Comparison of ENCODE assay signal across 8 mouse cellular contexts in genomic region chr12:17271272-17271671, GRCm38 (mm10). TPM values are rescaled to one million over a fixed set of nuclear protein-coding genes. Genes with fewer than 3 reads are reported as not detected.
DNase-seq lines count a peak whose midpoint lies in the region; ATAC-seq and TF ChIP-seq lines count a peak whose summit lies in the region.

No protein-coding gene starts in this region.

- H3K4me2 ChIP-seq in heart, embryonic 12.5 days: no peak overlapping the region
- no peak overlapping the region for H3K4me2 ChIP-seq in neural tube, embryonic 15.5 days
- no peak overlapping the region for H3K4me2 ChIP-seq in midbrain, embryonic 11.5 days

- H3K36me3 ChIP-seq in heart, adult 2 months (ENCODE audit: control insufficient read depth, insufficient read depth, low read length): peaks cover 10% of the 10 kb centered on the region
- peaks cover 73% of the 10 kb centered on the region for H3K36me3 ChIP-seq in heart, embryonic 12.5 days
- H3K36me3 ChIP-seq in neural tube, embryonic 15.5 days: peaks cover 64% of the 10 kb centered on the region
- H3K36me3 ChIP-seq in midbrain, embryonic 11.5 days (ENCODE audit: control insufficient read depth, insufficient read depth, low read length): peaks cover 29% of the 10 kb centered on the region

- no peaks in the 10 kb centered on the region for H3K27me3 ChIP-seq in heart, adult 2 months (ENCODE audit: control insufficient read depth, insufficient read depth, low read length)
- H3K27me3 ChIP-seq in heart, embryonic 12.5 days (replicated peaks): no peaks in the 10 kb centered on the region
- H3K27me3 ChIP-seq in neural tube, embryonic 15.5 days (replicated peaks): no peaks in the 10 kb centered on the region
- no peaks in the 10 kb centered on the region for H3K27me3 ChIP-seq in midbrain, embryonic 11.5 days (ENCODE audit: control insufficient read depth, insufficient read depth, low read length)

- peak in 1 of 2 experiments; percentile 23 for DNase-seq in heart, adult 2 months
- DNase-seq in urinary bladder, postnatal 25 days (ENCODE audit: low spot score): peak; percentile 15
- DNase-seq in urinary bladder, adult 2 months (ENCODE audit: low spot score): no peak
- DNase-seq in embryo, embryonic 11.5 days (ENCODE audit: low read depth, low spot score): peak; percentile 9
- peak; percentile 28 to 62 for DNase-seq in natural killer cell, adult 2 months (ENCODE audit: low spot score in 2 of 2)
- DNase-seq in midbrain, embryonic 11.5 days (ENCODE audit: low spot score, missing footprints): no peak

- no peak overlapping the region for H3K9ac ChIP-seq in heart, adult 2 months (ENCODE audit: low read depth, low read length)
- H3K9ac ChIP-seq in heart, embryonic 12.5 days: no peak overlapping the region
- H3K9ac ChIP-seq in neural tube, embryonic 15.5 days (replicated peaks): no peak overlapping the region
- no peak overlapping the region for H3K9ac ChIP-seq in midbrain, embryonic 11.5 days (ENCODE audit: low read length)

- TF ChIP-seq CTCF in heart, adult 2 months (IDR thresholded peaks at IDR 0.05): peak; percentile 60

- H3K4me1 ChIP-seq in heart, adult 2 months (ENCODE audit: control insufficient read depth, insufficient read depth, low read length): peaks cover 9% of the 10 kb centered on the region
- H3K4me1 ChIP-seq in heart, embryonic 12.5 days (replicated peaks): peaks cover 27% of the 10 kb centered on the region
- peaks cover 48% of the 10 kb centered on the region for H3K4me1 ChIP-seq in neural tube, embryonic 15.5 days
- H3K4me1 ChIP-seq in midbrain, embryonic 11.5 days (ENCODE audit: control insufficient read depth, insufficient read depth, low read length): peaks cover 10% of the 10 kb centered on the region

- WGBS in heart, adult 2 months: 68% methylated on average over 1 of the region's 1 CpGs
- 74% methylated on average over 1 of the region's 1 CpGs for WGBS in heart, embryonic 12.5 days
- 68% methylated on average over 1 of the region's 1 CpGs for WGBS in neural tube, embryonic 15.5 days
- WGBS in midbrain, embryonic 11.5 days: 93% methylated on average over 1 of the region's 1 CpGs

- TF ChIP-seq EP300 in heart, adult 2 months (IDR thresholded peaks at IDR 0.05; ENCODE audit: insufficient read depth, low read depth, low read length): no peak

- no peak for ATAC-seq in heart, embryonic 12.5 days (ENCODE audit: insufficient number of reproducible peaks, low FRiP score)
- ATAC-seq in neural tube, embryonic 15.5 days (ENCODE audit: low FRiP score): no peak
- no peak for ATAC-seq in midbrain, embryonic 11.5 days (ENCODE audit: low FRiP score)

- no peaks in the 10 kb centered on the region for H3K9me3 ChIP-seq in heart, embryonic 12.5 days (replicated peaks)
- H3K9me3 ChIP-seq in neural tube, embryonic 15.5 days (replicated peaks): no peaks in the 10 kb centered on the region
- H3K9me3 ChIP-seq in midbrain, embryonic 11.5 days (ENCODE audit: control insufficient read depth, low read length): no peaks in the 10 kb centered on the region

- H3K79me2 ChIP-seq in heart, adult 2 months (replicated peaks; ENCODE audit: control insufficient read depth, insufficient read depth, low read length): peaks cover 2% of the 10 kb centered on the region; the same call in 1 of the 2 replicates

- no peak overlapping the region for H3K27ac ChIP-seq in heart, adult 2 months
- no peak overlapping the region for H3K27ac ChIP-seq in heart, embryonic 12.5 days (ENCODE audit: poor library complexity, severe bottlenecking)
- H3K27ac ChIP-seq in neural tube, embryonic 15.5 days (replicated peaks): no peak overlapping the region
- no peak overlapping the region for H3K27ac ChIP-seq in midbrain, embryonic 11.5 days (ENCODE audit: low read depth, low read length)

- no peak overlapping the region for H3K4me3 ChIP-seq in heart, adult 2 months
- H3K4me3 ChIP-seq in heart, embryonic 12.5 days: no peak overlapping the region
- no peak overlapping the region for H3K4me3 ChIP-seq in neural tube, embryonic 15.5 days (replicated peaks)
- no peak overlapping the region for H3K4me3 ChIP-seq in midbrain, embryonic 11.5 days (ENCODE audit: low read depth, low read length)

- intact Hi-C loops in heart, adult 2 months (cut with DNase I): no loop called here

- no peak for TF ChIP-seq POLR2A in heart, adult 2 months (IDR thresholded peaks at IDR 0.05; ENCODE audit: insufficient read depth, low read depth, low read length)

RNA-seq across cellular contexts. Expression of gene Pdia6, which starts 4.9 kb away (rescaled TPM):
- 100 to 1,000 TPM; 106 to 122 TPM for total RNA-seq in heart, adult 2 months (2021)
- 36.2 and 65.7 TPM in 2 replicates for polyA plus RNA-seq in heart, adult 2 months (2012; rRNA removed)
- 465 and 478 TPM in 2 replicates for polyA plus RNA-seq in heart, embryonic 12.5 days (2016; fragmentation: Nextera tagmentation; extraction: Ambion mirVana)
- polyA plus RNA-seq in urinary bladder, adult 2 months (2012; rRNA removed): 104 and 115 TPM in 2 replicates
- 280 and 319 TPM in 2 replicates for polyA plus RNA-seq in neural tube, embryonic 15.5 days (2015; fragmentation: Nextera tagmentation; extraction: Ambion mirVana)
- 540 TPM in 2 replicates for polyA plus RNA-seq in midbrain, embryonic 11.5 days (2014; fragmentation: Nextera tagmentation; extraction: Ambion mirVana)

RNA-seq across cellular contexts. Expression of gene Atp6v1c2, which starts 57.9 kb away (rescaled TPM):
- total RNA-seq in heart, adult 2 months (2021): not detected
- 0.15 and 0.94 TPM in 2 replicates for polyA plus RNA-seq in heart, adult 2 months (2012; rRNA removed)
- polyA plus RNA-seq in heart, embryonic 12.5 days (2016; fragmentation: Nextera tagmentation; extraction: Ambion mirVana): 0.22 TPM in 2 replicates
- not detected in 2 replicates for polyA plus RNA-seq in urinary bladder, adult 2 months (2012; rRNA removed)
- 0.41 and 0.43 TPM in 2 replicates for polyA plus RNA-seq in neural tube, embryonic 15.5 days (2015; fragmentation: Nextera tagmentation; extraction: Ambion mirVana)
- polyA plus RNA-seq in midbrain, embryonic 11.5 days (2014; fragmentation: Nextera tagmentation; extraction: Ambion mirVana): 0.37 and 0.65 TPM in 2 replicates

Comparison
In these comparisons a context has a peak if more than half of its experiments do, and no peak if none do; other contexts are left out.
1. DNase-seq: peak in urinary bladder, postnatal 25 days (single experiment), embryo, embryonic 11.5 days (single experiment) and natural killer cell, adult 2 months (2 of 2); none in urinary bladder, adult 2 months (single experiment) and midbrain, embryonic 11.5 days (single experiment).